Mouse (Mus musculus): ENCODE measurements around the gene Ptprd. TPM values are rescaled to one million over a fixed set of nuclear protein-coding genes. Genes with fewer than 3 reads are reported as not detected.

Gene Ptprd
- polyA plus RNA-seq, 1 experiment from 2014 or later, result 14.5 TPM

DNA sequence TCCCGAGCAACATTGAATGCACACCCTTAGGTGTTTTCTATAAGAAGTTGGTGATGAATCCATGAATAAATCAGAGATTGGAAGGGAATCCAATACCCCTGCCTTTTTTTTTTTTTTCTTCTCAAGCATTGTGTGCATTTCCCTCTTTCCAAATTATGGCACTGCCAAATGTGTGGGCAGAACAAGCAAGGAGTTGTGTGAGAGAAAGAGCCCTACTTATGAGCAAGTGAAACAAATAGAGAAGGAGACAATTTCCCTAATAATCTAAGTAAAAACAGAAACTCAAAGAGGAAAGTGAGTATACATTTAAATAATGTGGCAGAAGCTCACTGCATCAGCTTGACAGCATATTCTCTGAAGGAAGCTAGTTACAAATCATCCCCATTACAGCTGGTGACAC, 536.0 kb downstream of the Ptprd start:
- no peak for TF ChIP-seq CTCF (IDR thresholded peaks at IDR 0.05; ENCODE audit: low read depth)
- no peaks in the 10 kb centered on the region for H3K4me1 ChIP-seq (replicated peaks; ENCODE audit: insufficient read depth, low read length)
- H3K4me3 ChIP-seq (replicated peaks; ENCODE audit: low read depth, low read length), result no peak overlapping the region
- no peak overlapping the region for H3K9ac ChIP-seq (ENCODE audit: low read depth, low read length)
- no peak overlapping the region for H3K27ac ChIP-seq
- H3K9me3 ChIP-seq (replicated peaks; ENCODE audit: low read length), result no peaks in the 10 kb centered on the region
- DNase-seq (ENCODE audit: low spot score) (no peak), ATAC-seq (replicated peaks; ENCODE audit: low FRiP score, low read depth) (no peak)
- H3K4me2 ChIP-seq (ENCODE audit: low read length), result no peak overlapping the region
- no peaks in the 10 kb centered on the region for H3K36me3 ChIP-seq (ENCODE audit: insufficient read depth, low read length)
- WGBS, result 60% methylated on average over 1 of the region's 1 CpGs
- H3K27me3 ChIP-seq (ENCODE audit: insufficient read depth, low read length), result no peaks in the 10 kb centered on the region

DNA sequence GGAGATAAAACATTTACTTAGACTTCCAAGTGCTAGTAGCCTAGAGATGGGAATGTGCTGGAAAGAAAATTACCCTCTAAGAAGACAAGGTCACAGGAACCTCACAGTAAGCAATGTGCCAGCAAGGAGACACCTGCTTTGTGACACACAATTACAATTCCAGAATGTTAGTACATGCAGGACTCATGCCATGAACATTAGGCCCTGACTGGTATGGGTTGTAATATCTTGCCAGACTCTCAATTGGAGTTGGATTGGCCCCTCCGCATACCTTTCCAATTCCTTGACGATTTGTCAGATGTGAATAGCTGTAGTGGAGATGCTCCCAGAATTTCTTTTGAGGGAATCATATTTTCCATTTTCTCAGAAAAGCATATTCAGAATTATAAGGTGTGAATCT, 547.0 kb downstream of the Ptprd start:
- TF ChIP-seq CTCF (IDR thresholded peaks at IDR 0.05; ENCODE audit: low read depth), result no peak
- DNase-seq (ENCODE audit: low spot score) (no peak), ATAC-seq (replicated peaks; ENCODE audit: low FRiP score, low read depth) (no peak)
- 94% methylated on average over 2 of the region's 2 CpGs for WGBS
- no peaks in the 10 kb centered on the region for H3K9me3 ChIP-seq (replicated peaks; ENCODE audit: low read length)
- no peak overlapping the region for H3K9ac ChIP-seq (ENCODE audit: low read depth, low read length)
- no peak overlapping the region for H3K4me2 ChIP-seq (ENCODE audit: low read length)
- H3K4me1 ChIP-seq (replicated peaks; ENCODE audit: insufficient read depth, low read length), result no peaks in the 10 kb centered on the region
- H3K4me3 ChIP-seq (replicated peaks; ENCODE audit: low read depth, low read length), result no peak overlapping the region
- no peaks in the 10 kb centered on the region for H3K27me3 ChIP-seq (ENCODE audit: insufficient read depth, low read length)
- H3K27ac ChIP-seq, result no peak overlapping the region
- no peaks in the 10 kb centered on the region for H3K36me3 ChIP-seq (ENCODE audit: insufficient read depth, low read length)

- Histone ChIP-seq H3K9me3 (replicated peaks; ENCODE audit: low read length) (no peaks in the 10 kb centered on the region), H3K4me2 (ENCODE audit: low read length) (no peak overlapping the region), H3K9ac (ENCODE audit: low read depth, low read length) (no peak overlapping the region), H3K27me3 (ENCODE audit: insufficient read depth, low read length) (no peaks in the 10 kb centered on the region), H3K36me3 (ENCODE audit: insufficient read depth, low read length) (no peaks in the 10 kb centered on the region), H3K4me1 (replicated peaks; ENCODE audit: insufficient read depth, low read length) (no peaks in the 10 kb centered on the region), H3K27ac (no peak overlapping the region), H3K4me3 (replicated peaks; ENCODE audit: low read depth, low read length) (no peak overlapping the region)
- ATAC-seq (replicated peaks; ENCODE audit: low FRiP score, low read depth) (no peak), DNase-seq (ENCODE audit: low spot score) (no peak)
- WGBS, result 81% methylated on average over 1 of the region's 1 CpGs
- TF ChIP-seq CTCF (IDR thresholded peaks at IDR 0.05; ENCODE audit: low read depth), result no peak
Measured at GRCm38 (mm10) chr4:77662309-77662708, 549.5 kb downstream of the Ptprd start.

DNA sequence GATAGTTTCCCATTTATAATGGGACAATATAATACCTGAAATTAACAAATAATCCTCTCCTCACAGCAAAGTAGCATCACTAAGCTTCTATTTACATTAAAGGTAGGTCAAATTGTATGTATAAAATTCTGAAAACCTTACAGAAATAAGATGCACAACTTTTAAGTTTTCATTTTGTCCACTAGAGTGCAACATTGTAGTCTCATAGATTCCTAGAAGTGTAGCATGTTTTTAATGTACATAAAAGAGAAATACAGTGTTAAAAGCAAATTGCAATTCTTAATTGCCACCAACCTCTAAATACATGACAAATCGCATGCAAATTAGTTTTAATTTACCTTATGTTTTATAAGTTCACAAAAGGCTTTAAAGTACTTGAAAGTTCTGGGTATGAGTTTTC, 556.1 kb downstream of the Ptprd start:
- WGBS, result 85% methylated on average over 1 of the region's 1 CpGs

DNA sequence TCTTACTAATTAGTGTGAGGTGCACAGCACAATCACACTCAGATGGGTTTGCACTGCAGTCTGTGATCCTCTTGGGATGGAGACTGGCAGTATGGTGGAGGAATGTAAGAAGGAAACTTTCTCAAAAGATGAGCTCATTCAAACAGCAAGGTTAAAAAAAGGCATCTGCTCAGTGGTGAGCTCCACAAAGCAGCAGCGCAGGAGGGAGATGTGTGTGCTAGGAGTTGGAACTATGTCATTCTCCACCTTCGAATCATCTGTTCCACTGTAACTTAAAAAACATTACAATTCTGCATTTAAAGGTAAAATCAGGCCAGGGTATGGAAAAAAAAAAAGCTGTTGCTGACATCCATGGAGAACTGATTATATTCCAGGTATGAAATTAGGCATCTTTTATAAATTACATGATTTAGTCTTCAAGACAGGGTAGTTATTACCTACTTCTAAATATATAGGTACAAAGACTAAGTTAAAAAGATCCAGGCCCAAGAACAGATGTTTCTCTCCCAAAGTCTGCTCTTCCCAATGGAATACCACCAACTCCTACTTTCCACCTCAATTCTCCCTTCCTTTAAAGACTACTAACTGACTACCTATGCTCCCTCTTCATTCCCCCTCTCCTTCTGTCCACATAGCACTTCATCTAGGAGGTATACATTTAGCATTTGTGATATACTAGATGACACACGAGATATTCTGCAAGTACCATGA, 562.0 kb downstream of the Ptprd start:
- no peaks in the 10 kb centered on the region for H3K27me3 ChIP-seq (ENCODE audit: insufficient read depth, low read length)
- WGBS, result 83% methylated on average over 3 of the region's 3 CpGs
- no peak for TF ChIP-seq CTCF (IDR thresholded peaks at IDR 0.05; ENCODE audit: low read depth)

More for the DNA sequence above, 556.1 kb downstream of the Ptprd start:
- no peaks in the 10 kb centered on the region for H3K4me1 ChIP-seq (replicated peaks; ENCODE audit: insufficient read depth, low read length)
- no peaks in the 10 kb centered on the region for H3K36me3 ChIP-seq (ENCODE audit: insufficient read depth, low read length)
- no peak overlapping the region for H3K9ac ChIP-seq (ENCODE audit: low read depth, low read length)
- no peak for ATAC-seq (replicated peaks; ENCODE audit: low FRiP score, low read depth)
- H3K27ac ChIP-seq, result no peak overlapping the region
- no peak overlapping the region for H3K4me3 ChIP-seq (replicated peaks; ENCODE audit: low read depth, low read length)
- no peak overlapping the region for H3K4me2 ChIP-seq (ENCODE audit: low read length)
- H3K27me3 ChIP-seq (ENCODE audit: insufficient read depth, low read length), result no peaks in the 10 kb centered on the region
- H3K9me3 ChIP-seq (replicated peaks; ENCODE audit: low read length), result no peaks in the 10 kb centered on the region
- TF ChIP-seq CTCF (IDR thresholded peaks at IDR 0.05; ENCODE audit: low read depth), result peak; percentile 46
- DNase-seq (ENCODE audit: low spot score), result peak; percentile 2

DNA sequence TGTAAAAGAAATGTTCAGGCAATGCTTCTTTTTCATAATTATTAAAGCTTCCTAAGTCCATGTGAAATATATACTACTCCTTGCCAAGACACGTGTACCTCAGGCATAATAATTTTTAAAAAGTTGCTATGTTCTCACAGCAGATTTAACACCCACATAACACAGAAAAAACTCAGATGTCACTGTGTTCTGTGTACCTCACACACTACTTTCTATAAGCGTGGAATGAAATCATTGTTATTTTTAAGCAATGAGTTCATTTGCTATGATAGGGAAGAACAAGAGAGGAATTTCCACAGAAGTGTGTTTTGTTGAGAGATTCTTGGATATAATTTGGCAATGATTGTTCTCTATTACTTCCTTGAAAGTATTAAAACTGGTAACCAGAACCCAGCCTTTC, 562.9 kb downstream of the Ptprd start:
- ATAC-seq (replicated peaks; ENCODE audit: low FRiP score, low read depth) (no peak), DNase-seq (ENCODE audit: low spot score) (no peak)
- TF ChIP-seq CTCF (IDR thresholded peaks at IDR 0.05; ENCODE audit: low read depth), result no peak
- no peaks in the 10 kb centered on the region for H3K27me3 ChIP-seq (ENCODE audit: insufficient read depth, low read length)
- no peaks in the 10 kb centered on the region for H3K36me3 ChIP-seq (ENCODE audit: insufficient read depth, low read length)
- H3K4me2 ChIP-seq (ENCODE audit: low read length), result no peak overlapping the region
- no peak overlapping the region for H3K9ac ChIP-seq (ENCODE audit: low read depth, low read length)
- no peaks in the 10 kb centered on the region for H3K4me1 ChIP-seq (replicated peaks; ENCODE audit: insufficient read depth, low read length)
- H3K9me3 ChIP-seq (replicated peaks; ENCODE audit: low read length), result no peaks in the 10 kb centered on the region
- 74% methylated on average over 2 of the region's 2 CpGs for WGBS
- no peak overlapping the region for H3K27ac ChIP-seq
- H3K4me3 ChIP-seq (replicated peaks; ENCODE audit: low read depth, low read length), result no peak overlapping the region

More for the DNA sequence above, 562.0 kb downstream of the Ptprd start:
- ATAC-seq (replicated peaks; ENCODE audit: low FRiP score, low read depth) (no peak), DNase-seq (ENCODE audit: low spot score) (no peak)
- H3K9ac ChIP-seq (ENCODE audit: low read depth, low read length), result no peak overlapping the region
- no peak overlapping the region for H3K27ac ChIP-seq
- H3K36me3 ChIP-seq (ENCODE audit: insufficient read depth, low read length), result no peaks in the 10 kb centered on the region
- H3K4me1 ChIP-seq (replicated peaks; ENCODE audit: insufficient read depth, low read length), result no peaks in the 10 kb centered on the region
- no peak overlapping the region for H3K4me2 ChIP-seq (ENCODE audit: low read length)
- H3K9me3 ChIP-seq (replicated peaks; ENCODE audit: low read length), result no peaks in the 10 kb centered on the region
- no peak overlapping the region for H3K4me3 ChIP-seq (replicated peaks; ENCODE audit: low read depth, low read length)
